Comparison of ENCODE assay signal across 15 mouse cellular contexts in the genomic region with DNA sequence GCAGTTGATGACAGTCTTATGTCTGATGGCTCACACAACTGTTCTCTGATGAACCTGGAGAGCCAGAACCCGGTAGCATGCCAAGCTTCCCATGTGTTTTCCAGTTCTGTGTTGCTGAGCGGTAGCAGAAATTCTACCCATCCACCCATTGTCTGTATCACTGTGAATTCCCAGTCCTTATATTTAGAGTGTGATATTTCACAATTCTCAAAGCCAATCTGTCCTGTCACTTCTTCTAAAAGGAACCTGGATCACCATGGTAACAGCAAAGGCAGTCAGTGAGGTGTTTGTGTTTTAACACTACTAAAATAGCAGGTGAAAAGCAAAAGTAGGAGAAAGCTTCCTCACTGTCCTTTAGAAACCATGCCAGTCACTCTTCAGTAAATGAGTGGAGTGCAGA. TPM values are rescaled to one million over a fixed set of nuclear protein-coding genes. Genes with fewer than 3 reads are reported as not detected.
A peak's percentile ranks its signal among the peaks of the same experiment; 100 is the strongest.
DNase-seq lines count a peak whose midpoint lies in the region; ATAC-seq lines count a peak whose summit lies in the region.
"Had no signal": no experiment of that assay in that cellular context is flagged by ENCODE, and none has a peak within 500 bp of the region (broad histone marks: within the 10 kb centered on the region; RNA-seq: fewer than 3 reads in every experiment).

No protein-coding gene starts in this region.

- peak; percentile 95 for ATAC-seq in frontal cortex, adult (ENCODE audit: low TSS enrichment)

- no peak for DNase-seq in frontal cortex, postnatal 25 days (ENCODE audit: low spot score in 2 of 2)
- peak; percentile 89 for DNase-seq in brain, adult 2 months (ENCODE audit: low read depth, low spot score)
- DNase-seq in layer of hippocampus, adult 9-11 months: peak; percentile 66
- peak; percentile 60 to 80 for DNase-seq in right cerebral cortex, postnatal 10 days (ENCODE audit: low spot score in 2 of 2)
- DNase-seq in thymus, postnatal 10 days (ENCODE audit: low spot score in 2 of 2): no peak
- no peak for DNase-seq in adrenal gland, postnatal 36 days
- no peak for DNase-seq in urinary bladder, postnatal 25 days (ENCODE audit: low spot score)
- DNase-seq: cerebellum, postnatal 10 days; heart, postnatal 14 days; kidney, adult 8-10 months; kidney, postnatal 14 days; thymus, adult 18-20 months had no signal

RNA-seq across cellular contexts. Expression of gene Cnrip1, which starts 5.6 kb away (rescaled TPM):
- total RNA-seq in adrenal gland, postnatal 36 days (2021): 10 to 100 TPM; 12.1 to 14.9 TPM
- total RNA-seq: CH12.LX, MEL had no signal

RNA-seq across cellular contexts. Expression of gene Plek, which starts 6.4 kb away (rescaled TPM):
- 1 to 10 TPM; 4.0 to 4.8 TPM for total RNA-seq in adrenal gland, postnatal 36 days (2021)

Comparison
In these comparisons a context has a peak if more than half of its experiments do, and no peak if none do; other contexts are left out.
1. DNase-seq: peak in brain, adult 2 months (single experiment), layer of hippocampus, adult 9-11 months (single experiment) and right cerebral cortex, postnatal 10 days (2 of 2); none in frontal cortex, postnatal 25 days (0 of 2), thymus, postnatal 10 days (0 of 2), adrenal gland, postnatal 36 days (0 of 2) and urinary bladder, postnatal 25 days (single experiment).